Mouse (Mus musculus) heart, adult 2 months (tissue): ENCODE measurements around the gene Arrdc3.

Experiments used
- CTCF ChIP-seq: fragments of 200-600 bp; IDR thresholded peaks from 2 replicates; pipeline ENCODE4 v1.8.1; 2022; ENCODE audit warnings: antibody characterized with exemption, mild to moderate bottlenecking, moderate library complexity
- POLR2A ChIP-seq: fragments of 200-500 bp; IDR thresholded peaks from 2 replicates; pipeline ENCODE4 v1.6.1; 2011; ENCODE audit warnings: mild to moderate bottlenecking, low read depth, low read length, control low read depth; ENCODE audit not compliant: insufficient read depth

- TF ChIP-seq CTCF: no peak
- TF ChIP-seq POLR2A: no peak
Measured at GRCm38 (mm10) chr13:80936426-80936825, 53.2 kb downstream of the Arrdc3 start.
